Mouse (Mus musculus) heart, postnatal 14 days (tissue): ENCODE results near the gene Fam131c. TPM values are rescaled to one million over a fixed set of nuclear protein-coding genes. Genes with fewer than 3 reads are reported as not detected.

Experiments
- DNase-seq, 2 experiments: peaks; one replicate each; pipeline ENCODE4 v3.0.0; 2021 to 2022
- intact Hi-C: fragments of 180-260 bp; cut with DNase I; formaldehyde crosslinking; loops from one replicate; pipeline ENCODE4 v1.15.1; 2025
- total RNA-seq, 2 experiments: library from RNA; stranded (reverse); gene quantifications; 2 replicates each; pipeline ENCODE4 v1.2.3; 2021

Fam131c gene
- total RNA-seq, 2 experiments from 2014 or later = 0.15 to 0.65 TPM

GRCm38 (mm10) chr4:141353868-141354267 lies 14.2 kb upstream of the Fam131c start:
- intact Hi-C loops = no loop called here
- peak; percentile 67 for DNase-seq

GRCm38 (mm10) chr4:141357811-141358210 lies 10.2 kb upstream of the Fam131c start:
- DNase-seq = no peak
- intact Hi-C loops = no loop called here

- DNase-seq = no peak
- intact Hi-C loops = no loop called here
Measured at GRCm38 (mm10) chr4:141359222-141359621, 8.8 kb upstream of the Fam131c start.

GRCm38 (mm10) chr4:141360846-141361245 lies 7.2 kb upstream of the Fam131c start:
- intact Hi-C loops = loop anchor here (5.0 kb wide), 2 partner anchors 44 to 219 kb away; no protein-coding TSS in a partner anchor
- DNase-seq = peak; percentile 27 to 46

GRCm38 (mm10) chr4:141362937-141363548 lies 5.0 kb upstream of the Fam131c start:
- intact Hi-C loops = loop anchor here (1.0 to 5.0 kb wide), 4 partner anchors 46 to 221 kb away; no protein-coding TSS in a partner anchor
- DNase-seq = peak; percentile 83 to 89

GRCm38 (mm10) chr4:141365126-141365525 lies 2.9 kb upstream of the Fam131c start:
- intact Hi-C loops = no loop called here

GRCm38 (mm10) chr4:141365876-141366275 lies 2.1 kb upstream of the Fam131c start:
- intact Hi-C loops = no loop called here
- DNase-seq = no peak

More at GRCm38 (mm10) chr4:141365126-141365525, 2.9 kb upstream of the Fam131c start:
- DNase-seq = no peak

GRCm38 (mm10) chr4:141372426-141372825 lies 4.4 kb downstream of the Fam131c start:
- intact Hi-C loops = no loop called here

DNA sequence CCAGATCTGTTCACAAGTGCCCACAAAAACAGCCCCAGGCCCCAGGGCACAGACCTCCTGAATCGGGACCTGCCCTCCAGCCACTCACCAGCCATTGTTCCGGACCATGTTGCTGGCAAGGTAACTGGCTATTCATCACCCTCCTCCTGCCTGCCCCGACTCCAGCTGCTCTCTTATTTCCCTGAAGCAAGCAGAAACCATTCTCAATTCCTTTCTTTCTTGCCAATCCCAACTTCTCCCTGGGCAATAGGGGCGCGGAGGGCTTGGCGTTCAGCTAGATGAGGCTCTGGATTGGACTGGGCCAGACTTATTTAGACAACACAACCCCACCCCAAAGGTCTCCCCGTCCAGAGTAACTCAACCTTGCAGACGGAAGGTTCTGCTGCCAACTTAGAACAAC lies 11.7 kb downstream of the Fam131c start:
- intact Hi-C loops = no loop called here
- no peak for DNase-seq

More at GRCm38 (mm10) chr4:141372426-141372825, 4.4 kb downstream of the Fam131c start:
- no peak for DNase-seq

GRCm38 (mm10) chr4:141382406-141382805 lies 14.4 kb downstream of the Fam131c start:
- no peak for DNase-seq
- intact Hi-C loops = no loop called here

DNA sequence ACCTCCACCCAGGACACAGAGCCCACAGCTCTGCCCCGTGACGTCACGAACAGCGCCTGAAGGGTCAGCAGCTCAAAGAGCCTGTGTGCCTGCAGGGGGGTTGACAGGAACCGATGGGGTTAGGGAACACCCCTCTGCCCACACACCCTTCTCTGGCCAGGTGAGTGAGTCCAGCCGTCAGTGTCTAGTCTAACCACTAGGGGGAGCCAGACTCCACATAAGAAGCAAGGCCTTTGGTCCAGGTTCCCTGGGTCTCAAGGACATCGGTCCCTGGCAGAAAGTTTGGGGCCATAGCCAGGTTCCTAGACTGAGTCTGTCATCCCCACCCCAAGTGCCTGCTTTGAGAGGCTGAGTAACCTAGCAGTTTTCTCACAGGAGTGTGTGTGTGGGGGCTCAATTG lies 17.3 kb downstream of the Fam131c start:
- intact Hi-C loops = loop anchor here (5.0 kb wide), 1 partner anchor 187 kb away; no protein-coding TSS in a partner anchor
- peak in 1 of 2 experiments; percentile 60 for DNase-seq

DNA sequence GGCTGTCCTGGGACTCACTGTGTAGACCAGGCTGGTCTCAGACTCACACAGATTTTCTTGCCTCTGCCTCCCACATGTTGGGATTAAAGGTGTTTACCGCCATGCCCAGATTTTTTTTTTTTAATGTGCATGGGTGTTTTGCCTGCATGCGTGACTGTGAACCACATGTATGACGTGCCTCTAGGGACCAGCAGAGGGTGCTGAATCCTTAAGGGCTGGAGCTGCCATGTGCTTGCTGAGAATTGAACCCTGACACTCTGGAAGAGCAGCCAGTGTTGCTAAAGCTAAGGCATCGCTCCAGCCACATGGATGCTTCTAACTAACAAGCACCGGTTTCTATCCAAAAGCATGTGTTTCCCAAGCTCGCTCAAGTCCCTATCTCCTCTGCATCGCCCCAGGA lies 18.1 kb downstream of the Fam131c start:
- intact Hi-C loops = loop anchor here (5.0 kb wide), 1 partner anchor 186 kb away; no protein-coding TSS in a partner anchor

DNA sequence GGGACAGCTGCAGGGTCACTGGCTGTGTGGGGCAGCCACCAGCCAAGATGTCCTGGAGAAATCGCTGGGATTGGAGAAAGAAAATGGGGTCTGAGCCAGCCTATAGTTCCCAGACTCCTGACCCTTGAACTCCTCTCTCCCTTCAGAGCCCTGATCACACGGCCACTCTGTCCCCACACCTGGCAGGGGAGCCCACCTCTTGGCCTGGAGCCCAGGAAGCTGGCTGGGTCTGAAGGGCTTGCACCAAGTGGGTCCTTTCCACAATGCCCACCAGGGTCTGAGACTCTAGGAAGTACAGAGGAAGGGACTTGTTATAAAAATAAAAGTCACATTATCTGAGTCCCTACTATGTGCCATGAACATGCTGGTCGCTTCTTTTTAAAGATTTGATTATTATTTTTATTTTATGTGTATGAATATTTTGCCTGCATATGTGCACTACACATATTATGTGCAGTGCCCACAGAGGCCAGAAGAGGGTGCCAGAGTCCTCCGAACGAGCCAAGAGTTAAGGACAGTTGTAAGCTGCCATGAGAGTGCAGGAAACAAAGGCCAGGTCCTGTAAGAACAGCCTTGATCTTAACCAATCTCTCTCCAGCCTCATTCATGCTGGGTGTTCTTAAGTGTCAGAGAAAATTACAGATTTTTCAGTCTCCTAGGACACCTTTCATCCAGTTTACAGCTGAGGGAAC lies 19.2 kb downstream of the Fam131c start:
- intact Hi-C loops = loop anchor here (5.0 kb wide), 1 partner anchor 185 kb away; no protein-coding TSS in a partner anchor
- DNase-seq = peak; percentile 72 to 86

More for the DNA sequence above, 18.1 kb downstream of the Fam131c start:
- no peak for DNase-seq

DNA sequence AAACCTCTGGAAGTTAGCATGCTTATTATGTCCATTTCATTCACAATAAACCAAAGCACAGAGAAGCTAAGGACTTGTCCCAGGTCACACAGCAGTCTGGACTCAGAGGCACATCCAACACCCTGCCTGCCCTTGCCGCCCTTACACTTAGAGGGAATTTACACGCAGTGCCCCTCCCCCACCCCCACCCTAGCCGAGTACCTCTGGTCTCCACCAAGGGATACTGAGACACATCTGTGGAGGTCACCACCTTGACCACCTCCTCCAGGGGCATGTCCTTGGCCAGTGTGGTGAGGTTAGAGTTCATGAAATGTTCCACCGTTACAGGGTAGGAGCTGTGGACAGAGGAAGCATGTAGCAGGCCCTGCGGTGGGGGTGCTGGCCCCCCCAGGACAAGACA lies 19.9 kb downstream of the Fam131c start:
- DNase-seq = no peak
- intact Hi-C loops = loop anchor here (5.0 kb wide), 1 partner anchor 184 kb away; no protein-coding TSS in a partner anchor

DNA sequence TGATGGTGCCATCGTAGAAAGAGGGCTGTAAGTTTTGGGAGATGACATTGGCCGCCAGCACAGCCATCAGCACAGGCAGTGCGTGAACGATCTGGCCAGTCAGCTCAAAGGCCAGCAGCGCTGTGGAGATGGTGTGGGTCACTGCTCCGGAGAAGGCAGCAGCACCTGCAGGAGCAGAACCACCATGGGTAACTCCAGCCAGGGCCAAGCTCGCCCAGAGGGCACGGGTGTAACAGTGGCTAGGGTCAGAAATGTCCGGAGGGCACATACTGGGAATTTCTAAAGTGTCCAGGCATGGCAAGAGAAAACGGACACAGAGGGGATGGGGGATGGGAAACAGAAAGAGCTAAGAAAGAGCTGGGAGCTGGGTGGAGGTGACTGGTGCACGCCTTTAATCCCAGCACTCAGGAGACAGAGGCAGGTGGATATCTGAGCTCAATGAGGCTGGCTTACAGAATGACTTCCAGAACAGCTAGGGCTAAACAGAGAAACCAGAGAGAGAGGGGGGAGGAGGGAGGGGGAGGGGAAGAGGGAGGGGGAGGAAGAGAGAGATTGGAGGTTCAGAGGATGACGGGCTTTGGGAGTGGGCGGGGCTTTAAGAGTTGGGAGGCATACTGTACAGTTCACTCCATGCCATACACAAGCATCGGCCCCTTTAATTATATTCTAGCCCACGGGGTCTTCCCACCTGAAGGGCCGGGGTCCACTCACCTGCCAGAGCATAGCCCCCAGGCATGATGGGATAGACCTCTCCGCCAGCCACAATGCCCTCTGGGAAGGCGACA lies 21.5 kb downstream of the Fam131c start:
- intact Hi-C loops = loop anchor here (5.0 kb wide), 1 partner anchor 183 kb away; no protein-coding TSS in a partner anchor
- DNase-seq = no peak

DNA sequence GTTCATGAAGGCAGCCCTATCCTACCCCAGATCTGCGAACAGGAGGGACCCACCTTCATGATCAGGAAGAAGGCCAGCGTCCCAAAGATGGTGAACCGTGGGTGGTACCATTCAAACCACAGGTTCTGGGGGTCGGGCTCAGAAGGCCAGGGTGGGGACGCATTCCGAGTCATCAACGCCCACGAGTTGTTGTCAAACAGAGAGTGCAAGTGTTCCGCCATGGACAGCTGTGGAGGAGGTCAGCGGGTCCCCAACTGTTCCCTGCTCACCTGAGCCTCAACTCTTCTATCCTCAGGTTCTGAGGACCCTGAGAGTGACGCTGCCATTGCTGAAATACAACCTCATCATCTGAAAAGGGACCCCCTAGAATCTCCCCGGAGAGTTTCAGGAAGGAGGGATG lies 23.3 kb downstream of the Fam131c start:
- intact Hi-C loops = no loop called here

GRCm38 (mm10) chr4:141394751-141395150 lies 26.7 kb downstream of the Fam131c start:
- DNase-seq = no peak
- intact Hi-C loops = loop anchor here (5.0 kb wide), 1 partner anchor 448 kb away; no protein-coding TSS in a partner anchor

More for the DNA sequence above, 23.3 kb downstream of the Fam131c start:
- no peak for DNase-seq

GRCm38 (mm10) chr4:141397861-141398260 lies 29.8 kb downstream of the Fam131c start:
- DNase-seq = no peak
- intact Hi-C loops = loop anchor here (5.0 kb wide), 1 partner anchor 444 kb away; no protein-coding TSS in a partner anchor

DNA sequence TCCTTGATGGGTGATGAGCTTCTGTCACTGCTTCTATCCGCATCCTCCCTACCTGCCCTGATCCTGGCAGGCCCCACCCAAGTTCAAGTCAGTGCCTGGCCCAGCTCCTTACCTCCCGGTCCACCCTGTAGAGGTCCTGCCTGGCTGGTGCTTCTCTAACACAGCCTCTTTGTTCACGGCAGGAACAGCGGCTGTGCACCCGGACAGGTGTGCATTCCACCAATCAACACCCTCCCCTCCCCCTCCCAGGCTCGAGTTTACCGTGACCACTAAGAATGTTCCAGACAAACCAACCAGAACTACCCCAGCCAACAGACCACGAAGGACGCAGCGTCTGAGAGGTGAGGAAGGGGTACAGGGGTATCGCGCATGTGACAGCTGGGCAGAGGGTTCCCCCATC lies 30.5 kb downstream of the Fam131c start, which contains the start of gene Clcnka:
Gene Clcnka (minus strand): TSS at position 180 of the 400 bp plus-strand sequence.
- no peak for DNase-seq
- intact Hi-C loops = loop anchor here (5.0 kb wide), 1 partner anchor 444 kb away; no protein-coding TSS in a partner anchor

DNA sequence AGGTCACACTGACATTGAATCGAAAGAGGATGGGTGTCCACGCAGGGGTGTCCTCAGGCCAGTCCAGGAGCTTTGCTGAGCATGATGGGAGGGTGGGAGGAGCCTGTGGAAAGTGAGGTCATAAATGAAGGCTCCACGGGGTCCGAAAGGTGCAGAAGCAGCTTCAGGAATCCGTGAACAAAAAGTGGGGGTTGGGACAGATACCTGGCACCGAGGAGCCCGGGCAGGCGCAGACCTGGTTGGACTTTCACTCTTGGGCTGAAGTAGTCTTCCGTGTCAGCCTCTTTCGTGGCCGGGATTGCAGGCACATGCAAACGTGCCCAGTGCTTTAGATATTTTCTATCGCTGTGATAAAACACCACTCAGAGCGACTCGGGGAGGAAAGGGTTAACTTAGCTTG lies 32.2 kb downstream of the Fam131c start:
- no peak for DNase-seq
- intact Hi-C loops = no loop called here
